Mouse (Mus musculus): Measurements from ENCODE around the gene Ifna15.

DNA sequence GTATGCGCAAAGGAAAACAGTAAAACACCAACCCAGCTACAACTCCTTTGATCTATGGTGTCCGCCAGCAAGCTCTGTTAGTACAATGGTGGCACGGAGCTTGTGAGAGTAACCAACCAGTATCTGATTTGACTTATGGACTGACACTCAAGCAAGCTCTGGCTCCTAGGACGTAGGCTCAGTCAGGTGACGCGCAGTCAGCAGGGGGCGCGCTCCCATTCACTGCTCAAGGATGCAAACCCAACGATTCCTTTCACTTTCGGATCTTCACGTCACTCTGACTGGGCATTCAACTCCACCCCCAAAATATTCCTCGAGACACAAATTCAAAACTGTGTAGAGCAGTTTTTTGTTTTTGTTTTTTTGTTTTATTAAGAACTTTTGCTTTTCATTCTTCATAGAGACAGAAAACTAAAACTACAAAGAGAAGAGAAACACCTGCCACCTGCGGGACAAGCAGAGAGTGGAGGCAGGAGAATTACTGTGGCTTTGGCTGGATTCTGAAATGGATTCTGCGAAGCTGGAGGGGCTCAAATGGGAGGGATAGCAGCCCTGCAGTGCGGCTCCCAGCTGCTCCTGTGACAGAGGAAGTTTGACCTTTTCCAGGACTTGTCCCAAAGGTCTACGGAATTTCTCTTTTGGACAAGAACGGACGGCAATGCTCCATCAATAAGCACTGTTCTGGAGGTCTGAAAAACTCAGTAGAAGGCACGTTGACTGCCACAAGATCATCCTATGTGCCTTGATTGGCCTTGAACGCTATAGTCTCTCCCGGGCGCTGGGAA is 7.7 kb downstream of the Ifna15 start:
- TF ChIP-seq POLR2A (IDR thresholded peaks at IDR 0.05; ENCODE audit: low read depth, low read length) (no peak), CTCF (conservative IDR thresholded peaks at IDR 0.05; ENCODE audit: insufficient read depth, insufficient read length, low read depth, low read length) (peak; percentile 96)
